26 mouse cellular contexts compared by ENCODE assay signal in genomic region chr13:114396863-114397262, GRCm38 (mm10). TPM values are rescaled to one million over a fixed set of nuclear protein-coding genes. Genes with fewer than 3 reads are reported as not detected.
A peak's percentile ranks its signal among the peaks of the same experiment; 100 is the strongest.
DNase-seq lines count a peak whose midpoint lies in the region; ATAC-seq and TF ChIP-seq lines count a peak whose summit lies in the region.
"Had no signal": no experiment of that assay in that cellular context is flagged by ENCODE, and none has a peak within 500 bp of the region (broad histone marks: within the 10 kb centered on the region; RNA-seq: fewer than 3 reads in every experiment).

No protein-coding gene starts in this region.

- H3K36me3 ChIP-seq in forebrain, embryonic 12.5 days (replicated peaks), result no peaks in the 10 kb centered on the region
- no peaks in the 10 kb centered on the region for H3K36me3 ChIP-seq in forebrain, postnatal 0 days (ENCODE audit: insufficient read depth)
- H3K36me3 ChIP-seq in neural tube, embryonic 15.5 days, result no peaks in the 10 kb centered on the region
- no peaks in the 10 kb centered on the region for H3K36me3 ChIP-seq in intestine, embryonic 15.5 days
- H3K36me3 ChIP-seq in intestine, postnatal 0 days (ENCODE audit: control insufficient read depth, insufficient read depth), result no peaks in the 10 kb centered on the region
- H3K36me3 ChIP-seq: embryonic facial prominence, embryonic 12.5 days; embryonic facial prominence, embryonic 15.5 days; heart, embryonic 10.5 days; heart, embryonic 13.5 days had no signal

- no peak for ATAC-seq in forebrain, embryonic 12.5 days (ENCODE audit: low FRiP score)
- ATAC-seq in forebrain, postnatal 0 days, result no peak
- ATAC-seq in neural tube, embryonic 15.5 days (ENCODE audit: low FRiP score), result no peak
- ATAC-seq in intestine, embryonic 15.5 days, result peak; percentile 76
- ATAC-seq in intestine, postnatal 0 days, result peak; percentile 28; the same call in 1 of the 2 replicates
- ATAC-seq: CD4-positive, CD25-positive, alpha-beta regulatory T cell, adult 4 months; forebrain, embryonic 14.5 days; hindbrain, postnatal 0 days; inflammation-experienced regulatory T-cells, adult 6 months had no signal

- H3K27ac ChIP-seq in forebrain, embryonic 12.5 days, result no peak overlapping the region
- H3K27ac ChIP-seq in forebrain, postnatal 0 days (ENCODE audit: low read depth, low read length), result no peak overlapping the region
- H3K27ac ChIP-seq in neural tube, embryonic 15.5 days (replicated peaks), result no peak overlapping the region
- no peak overlapping the region for H3K27ac ChIP-seq in intestine, embryonic 15.5 days
- H3K27ac ChIP-seq in intestine, postnatal 0 days (ENCODE audit: low read depth, low read length), result no peak overlapping the region
- H3K27ac ChIP-seq: embryonic facial prominence, embryonic 12.5 days; embryonic facial prominence, embryonic 15.5 days; heart, adult 2 months; heart, embryonic 10.5 days; heart, embryonic 13.5 days; hindbrain, embryonic 14.5 days; hindbrain, postnatal 0 days had no signal

- no peak for TF ChIP-seq CTCF in forebrain, postnatal 0 days (IDR thresholded peaks at IDR 0.05; ENCODE audit: low read depth)
- TF ChIP-seq CTCF in intestine, postnatal 0 days (IDR thresholded peaks at IDR 0.05; ENCODE audit: low read depth), result no peak

- 30% methylated on average over 10 of the region's 10 CpGs for WGBS in forebrain, embryonic 12.5 days
- 27% methylated on average over 10 of the region's 10 CpGs for WGBS in forebrain, postnatal 0 days
- 31% methylated on average over 10 of the region's 10 CpGs for WGBS in neural tube, embryonic 15.5 days
- WGBS in intestine, embryonic 15.5 days, result 66% methylated on average over 10 of the region's 10 CpGs
- 35% methylated on average over 10 of the region's 10 CpGs for WGBS in intestine, postnatal 0 days

- H3K9me3 ChIP-seq in forebrain, embryonic 12.5 days, result no peaks in the 10 kb centered on the region
- no peaks in the 10 kb centered on the region for H3K9me3 ChIP-seq in forebrain, postnatal 0 days (ENCODE audit: low read length)
- H3K9me3 ChIP-seq in neural tube, embryonic 15.5 days (replicated peaks), result no peaks in the 10 kb centered on the region
- no peaks in the 10 kb centered on the region for H3K9me3 ChIP-seq in intestine, embryonic 15.5 days
- no peaks in the 10 kb centered on the region for H3K9me3 ChIP-seq in intestine, postnatal 0 days (ENCODE audit: control insufficient read depth)
- H3K9me3 ChIP-seq: embryonic facial prominence, embryonic 12.5 days; embryonic facial prominence, embryonic 15.5 days; heart, embryonic 10.5 days; heart, embryonic 13.5 days had no signal

- H3K4me2 ChIP-seq in forebrain, embryonic 12.5 days, result 0 out of 2 replicates have a peak overlapping the region, but pooled peaks have one; percentile 10
- no peak overlapping the region for H3K4me2 ChIP-seq in forebrain, postnatal 0 days (ENCODE audit: low read depth)
- H3K4me2 ChIP-seq in neural tube, embryonic 15.5 days, result 0 out of 2 replicates have a peak overlapping the region, but pooled peaks have one; percentile 3
- H3K4me2 ChIP-seq in intestine, embryonic 15.5 days (replicated peaks), result no peak overlapping the region; the same call in 1 of the 2 replicates
- peak overlapping the region; percentile 49 for H3K4me2 ChIP-seq in intestine, postnatal 0 days (replicated peaks; ENCODE audit: low read depth)
- H3K4me2 ChIP-seq: embryonic facial prominence, embryonic 12.5 days; embryonic facial prominence, embryonic 15.5 days; heart, embryonic 13.5 days; hindbrain, embryonic 14.5 days had no signal

- H3K4me1 ChIP-seq in forebrain, embryonic 12.5 days, result peaks cover 3% of the 10 kb centered on the region; the same call in 1 of the 2 replicates
- H3K4me1 ChIP-seq in forebrain, postnatal 0 days (ENCODE audit: insufficient read depth), result no peaks in the 10 kb centered on the region
- no peaks in the 10 kb centered on the region for H3K4me1 ChIP-seq in neural tube, embryonic 15.5 days
- H3K4me1 ChIP-seq in intestine, embryonic 15.5 days (replicated peaks), result no peaks in the 10 kb centered on the region
- no peaks in the 10 kb centered on the region for H3K4me1 ChIP-seq in intestine, postnatal 0 days (replicated peaks; ENCODE audit: control insufficient read depth, insufficient read depth, low read length)
- H3K4me1 ChIP-seq: embryonic facial prominence, embryonic 12.5 days; embryonic facial prominence, embryonic 15.5 days; heart, embryonic 10.5 days; heart, embryonic 13.5 days had no signal

- no peak overlapping the region for H3K9ac ChIP-seq in forebrain, embryonic 12.5 days
- H3K9ac ChIP-seq in forebrain, postnatal 0 days, result no peak overlapping the region
- H3K9ac ChIP-seq in neural tube, embryonic 15.5 days (replicated peaks), result no peak overlapping the region
- no peak overlapping the region for H3K9ac ChIP-seq in intestine, embryonic 15.5 days
- no peak overlapping the region for H3K9ac ChIP-seq in intestine, postnatal 0 days (ENCODE audit: low read depth, low read length)
- H3K9ac ChIP-seq: embryonic facial prominence, embryonic 12.5 days; embryonic facial prominence, embryonic 15.5 days; heart, embryonic 13.5 days; hindbrain, embryonic 14.5 days had no signal

- no peak for DNase-seq in forebrain, postnatal 0 days
- no peak for DNase-seq in neural tube, embryonic 10.5 days (ENCODE audit: extremely low spot score, low spot score)
- no peak for DNase-seq in yolk sac, embryonic 10.5 days (ENCODE audit: low spot score)
- DNase-seq: adrenal gland, adult 2 months; adrenal gland, postnatal 14 days; cerebellum, adult 11-12 months; cerebellum, adult 8-10 months; cerebellum, postnatal 10 days; cerebellum, postnatal 36 days; gastrocnemius, postnatal 36 days; heart, adult 2 months; heart, postnatal 14 days; heart, postnatal 4 days had no signal

- H3K4me3 ChIP-seq in forebrain, embryonic 12.5 days (replicated peaks), result no peak overlapping the region
- no peak overlapping the region for H3K4me3 ChIP-seq in forebrain, postnatal 0 days (ENCODE audit: low read depth, low read length)
- H3K4me3 ChIP-seq in neural tube, embryonic 15.5 days (replicated peaks), result no peak overlapping the region
- H3K4me3 ChIP-seq in intestine, embryonic 15.5 days (replicated peaks), result no peak overlapping the region
- no peak overlapping the region for H3K4me3 ChIP-seq in intestine, postnatal 0 days (ENCODE audit: low read depth, low read length)
- H3K4me3 ChIP-seq: embryonic facial prominence, embryonic 12.5 days; embryonic facial prominence, embryonic 15.5 days; heart, adult 2 months; heart, embryonic 10.5 days; heart, embryonic 13.5 days had no signal

- no peaks in the 10 kb centered on the region; the same call in 1 of the 2 replicates for H3K27me3 ChIP-seq in forebrain, embryonic 12.5 days
- H3K27me3 ChIP-seq in forebrain, postnatal 0 days (ENCODE audit: insufficient read depth, low read length), result no peaks in the 10 kb centered on the region
- H3K27me3 ChIP-seq in neural tube, embryonic 15.5 days (replicated peaks), result no peaks in the 10 kb centered on the region
- H3K27me3 ChIP-seq in intestine, embryonic 15.5 days (replicated peaks), result no peaks in the 10 kb centered on the region
- no peaks in the 10 kb centered on the region for H3K27me3 ChIP-seq in intestine, postnatal 0 days (replicated peaks; ENCODE audit: control insufficient read depth, insufficient read depth, low read length)
- H3K27me3 ChIP-seq: embryonic facial prominence, embryonic 12.5 days; embryonic facial prominence, embryonic 15.5 days; heart, embryonic 13.5 days had no signal

RNA-seq across cellular contexts. Expression of gene Ndufs4, which starts 8.8 kb away (rescaled TPM):
- 307 and 317 TPM in 2 replicates for polyA plus RNA-seq in forebrain, embryonic 12.5 days (2016; fragmentation: Nextera tagmentation; extraction: Ambion mirVana)
- 86.2 and 93.6 TPM in 2 replicates for total RNA-seq in forebrain, postnatal 0 days (2014; rRNA removed)
- 397 and 489 TPM in 2 replicates for polyA plus RNA-seq in forebrain, postnatal 0 days (2015; fragmentation: Nextera tagmentation; extraction: Ambion mirVana)
- polyA plus RNA-seq in neural tube, embryonic 15.5 days (2015; fragmentation: Nextera tagmentation; extraction: Ambion mirVana), result 363 and 402 TPM in 2 replicates
- polyA plus RNA-seq in intestine, embryonic 15.5 days (2015; fragmentation: Nextera tagmentation; extraction: Ambion mirVana), result 312 and 315 TPM in 2 replicates
- polyA plus RNA-seq in intestine, postnatal 0 days (2015; fragmentation: Nextera tagmentation; extraction: Ambion mirVana), result 378 and 413 TPM in 2 replicates

Comparison
In these comparisons a context has a peak if more than half of its experiments do, and no peak if none do; other contexts are left out.
1. H3K4me2 ChIP-seq: peak in forebrain, embryonic 12.5 days (single experiment), neural tube, embryonic 15.5 days (single experiment) and intestine, postnatal 0 days (single experiment); none in forebrain, postnatal 0 days (single experiment) and intestine, embryonic 15.5 days (single experiment).
2. ATAC-seq: peak in intestine, embryonic 15.5 days (single experiment) and intestine, postnatal 0 days (single experiment); none in forebrain, embryonic 12.5 days (single experiment), forebrain, postnatal 0 days (single experiment) and neural tube, embryonic 15.5 days (single experiment).